Mouse (Mus musculus): ENCODE data around the gene Themis.

DNA sequence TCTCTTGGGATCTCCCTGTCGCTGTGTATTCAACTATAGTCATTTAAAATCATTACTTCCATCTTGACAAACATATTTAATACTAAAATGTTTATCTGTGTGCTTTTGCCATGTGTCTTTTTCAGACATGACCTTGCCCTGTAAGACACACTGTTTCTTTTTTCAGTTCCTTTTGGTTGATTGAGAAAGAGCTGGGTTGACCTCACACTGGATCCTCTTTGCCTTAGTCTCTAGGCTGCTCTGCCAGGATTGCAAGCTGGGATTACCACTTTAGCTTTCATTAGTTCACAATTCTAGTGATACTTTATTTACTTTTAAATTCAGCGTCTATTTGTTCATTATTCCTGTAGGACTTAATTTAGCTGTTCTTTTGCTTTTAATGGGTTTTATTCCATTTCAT, 7.2 kb downstream of the Themis start:
- no peak for TF ChIP-seq CTCF (IDR thresholded peaks at IDR 0.05; ENCODE audit: low read depth)
- no peak for TF ChIP-seq EP300 (IDR thresholded peaks at IDR 0.05; ENCODE audit: low read depth)

All from heart, postnatal 0 days (tissue).